Mouse (Mus musculus): Measurements from ENCODE around the gene Bbof1.

Bbof1 gene

DNA sequence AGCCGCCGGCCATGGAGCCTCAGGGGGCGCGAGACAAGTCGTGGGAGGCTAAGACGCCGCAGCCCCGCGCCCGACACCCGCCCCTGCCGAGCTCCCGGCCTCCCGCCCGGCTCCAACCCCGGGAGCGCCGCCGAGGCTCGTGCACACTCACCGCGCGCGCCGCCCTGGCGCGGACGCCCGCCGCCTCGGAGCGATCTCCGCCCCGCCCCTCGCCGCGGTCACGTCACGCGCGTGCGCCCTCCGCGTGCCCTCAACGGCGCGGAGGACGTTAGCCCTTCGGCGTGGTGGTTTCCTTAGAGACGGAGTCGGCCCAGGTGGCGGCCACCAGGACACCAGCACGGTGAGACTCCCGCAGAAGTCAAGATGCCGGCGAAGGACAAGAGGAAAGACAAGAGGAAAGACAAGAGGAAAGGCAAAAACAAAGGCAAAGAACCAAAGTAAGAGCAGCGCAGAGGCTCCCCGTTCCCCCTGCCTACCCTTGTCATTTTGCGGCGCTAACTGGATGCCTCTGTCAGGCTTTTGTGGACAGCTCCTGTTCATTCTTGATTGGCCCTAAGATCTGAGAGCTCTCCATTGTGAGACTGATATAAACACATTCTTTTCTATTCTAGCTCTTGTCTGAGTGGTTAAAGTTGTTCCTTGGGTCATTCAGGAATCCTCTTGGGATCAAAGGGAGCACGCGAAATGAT is at the start of gene Bbof1, which contains the start of gene Entpd5:
TSS of gene Bbof1 (plus strand) at position 253 of the 689 bp plus-strand sequence.
TSS of gene Entpd5 (minus strand) at position 211 of the 689 bp plus-strand sequence.
- DNase-seq (ENCODE audit: low spot score): peak; percentile 92

DNA sequence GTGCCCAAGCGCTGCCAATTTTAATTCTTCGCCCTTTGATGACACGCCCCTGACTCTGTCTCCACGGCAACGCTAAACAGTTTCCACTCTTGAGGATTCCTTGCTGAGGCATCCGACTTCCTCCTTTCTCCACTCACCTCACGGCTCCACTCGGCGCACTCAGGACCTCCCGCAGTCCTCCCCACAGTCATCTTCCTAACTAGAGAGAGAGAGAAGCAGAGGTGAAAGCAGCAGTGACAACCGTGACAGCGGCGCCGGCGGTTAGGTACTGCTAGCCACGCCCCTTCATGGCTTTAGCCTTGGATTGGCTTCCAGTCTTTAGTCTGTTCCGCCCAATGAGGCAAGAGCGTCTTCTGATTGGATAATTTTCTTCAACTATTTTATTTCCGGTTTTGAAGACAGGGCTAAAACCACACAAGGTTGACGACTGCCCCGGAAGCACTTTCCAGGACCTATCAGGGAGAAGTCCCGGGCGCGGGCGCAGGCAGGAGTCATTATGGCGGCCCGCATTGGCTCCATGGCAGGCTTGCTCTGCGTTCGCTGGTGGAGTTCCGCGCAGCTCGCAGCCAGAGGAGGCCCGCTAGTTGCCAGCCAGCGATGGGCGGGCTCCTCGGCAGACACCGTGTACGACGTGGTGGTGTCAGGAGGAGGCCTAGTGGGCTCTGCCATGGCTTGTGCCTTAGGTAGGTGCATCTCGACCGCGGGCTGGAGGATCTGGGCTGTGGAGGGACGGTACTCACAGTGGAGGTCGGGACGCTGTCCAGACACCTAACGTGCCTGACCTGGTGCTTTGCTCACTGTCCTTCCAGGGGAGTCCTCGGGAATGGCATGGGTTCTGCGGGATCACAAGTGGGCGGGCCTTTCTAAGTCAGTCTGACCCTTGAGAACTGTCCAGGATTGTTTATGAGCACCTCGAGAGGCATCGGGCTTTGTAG is 47.0 kb upstream of the Bbof1 start, which contains the start of the genes Coq6 and Fam161b:
TSS of gene Coq6 (plus strand) at position 103 of the 935 bp plus-strand sequence.
TSS of gene Fam161b (minus strand) at position 279 of the 935 bp plus-strand sequence.
- peak; percentile 88 for DNase-seq (ENCODE audit: low spot score)

DNA sequence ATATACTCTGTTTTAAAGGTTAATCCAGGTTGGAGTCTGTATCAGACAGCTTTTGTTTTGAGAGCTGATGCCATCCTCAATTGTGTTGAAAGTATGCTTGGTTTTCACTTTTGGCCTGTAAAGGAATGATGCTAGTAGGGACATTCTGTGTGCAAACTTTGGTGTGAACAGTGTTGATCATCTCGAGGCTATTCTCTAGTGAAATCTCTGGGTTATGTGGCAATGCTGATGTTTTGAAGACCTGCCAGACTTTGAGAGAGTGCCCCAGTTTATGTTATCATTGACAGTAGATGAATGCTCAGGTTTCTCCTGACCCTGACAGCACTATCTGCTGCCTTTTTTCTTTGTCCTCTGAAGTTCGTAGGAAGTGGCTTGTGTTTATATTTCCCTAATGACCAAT is 46.0 kb upstream of the Bbof1 start:
- no peak for DNase-seq (ENCODE audit: low spot score)

DNA sequence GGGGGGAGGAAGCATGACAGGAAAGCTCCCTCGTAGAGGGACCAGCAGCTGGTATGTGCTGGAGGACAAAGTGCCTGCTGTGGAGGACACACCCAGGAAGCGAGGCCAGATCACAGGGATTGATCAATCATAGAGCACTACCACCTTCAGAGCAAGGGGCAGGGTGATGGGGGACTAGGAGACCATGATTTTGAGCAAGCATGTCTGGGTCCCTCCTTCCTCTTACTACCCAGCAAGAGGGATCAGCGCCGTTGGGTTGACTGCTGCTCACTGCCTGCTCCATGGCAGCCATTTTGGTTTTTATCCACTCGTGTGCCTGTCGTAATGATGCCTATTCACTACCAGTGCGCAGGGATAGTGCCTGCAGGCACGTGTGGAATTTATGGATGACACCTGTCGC is 44.6 kb upstream of the Bbof1 start:
- DNase-seq (ENCODE audit: low spot score): no peak

DNA sequence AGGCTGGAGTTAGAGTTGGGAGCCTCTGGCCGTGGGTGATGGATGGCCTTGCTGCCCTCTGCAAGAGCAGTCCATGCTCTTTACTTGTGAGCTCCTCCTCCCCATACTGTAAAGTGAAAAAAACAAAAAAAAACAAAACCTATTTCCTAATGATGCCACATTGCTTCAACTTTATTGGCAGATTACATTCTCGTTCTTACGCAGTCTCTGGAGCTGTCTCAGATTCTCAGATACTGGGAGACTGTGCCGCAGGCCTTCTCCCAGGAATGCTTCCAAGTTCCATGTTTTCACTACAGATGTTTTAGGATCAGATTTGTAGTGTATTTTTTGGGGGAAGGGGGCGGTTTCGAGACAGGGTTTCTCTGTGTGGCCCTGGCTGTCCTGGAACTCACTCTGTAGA is 43.7 kb upstream of the Bbof1 start:
- no peak for DNase-seq (ENCODE audit: low spot score)

DNA sequence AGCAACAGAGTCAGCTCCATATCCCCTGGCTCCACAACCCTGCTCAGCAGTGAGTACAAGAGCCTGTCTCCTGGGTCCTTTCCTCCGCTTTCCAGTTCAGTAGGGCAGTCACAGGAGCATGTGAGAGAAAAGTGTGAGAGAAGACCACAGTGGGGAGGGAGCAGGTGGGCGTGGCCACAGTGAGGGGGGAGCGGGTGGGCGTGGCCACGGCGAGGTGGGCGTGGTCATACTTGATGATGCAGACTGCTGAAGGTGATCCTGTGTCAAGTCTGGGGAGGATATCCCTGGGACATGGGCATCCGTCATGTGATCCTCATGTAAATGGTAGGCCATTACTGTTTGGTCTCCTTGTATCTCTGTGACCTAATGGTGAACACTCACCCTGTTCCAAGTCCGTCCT is 41.9 kb upstream of the Bbof1 start:
- no peak for DNase-seq (ENCODE audit: low spot score)

DNA sequence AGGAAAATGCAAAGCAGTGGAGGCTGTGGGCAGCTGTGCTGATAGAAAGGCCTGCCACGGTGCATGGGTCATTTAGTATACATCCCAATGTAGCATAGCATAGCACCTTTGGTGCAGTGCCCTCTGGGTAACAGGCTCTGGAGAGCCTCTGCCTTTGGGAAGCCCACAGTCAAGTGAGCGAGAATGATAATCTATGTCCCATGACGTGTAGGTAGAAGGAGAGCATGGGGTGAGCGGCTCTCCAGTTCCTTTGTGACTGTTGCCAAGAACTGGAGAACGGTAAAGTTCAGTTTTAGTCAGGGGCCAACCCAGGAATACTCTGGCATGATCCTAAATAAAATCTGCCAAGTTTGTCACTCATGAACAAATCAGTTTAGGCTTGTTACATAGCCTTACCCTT is 37.2 kb upstream of the Bbof1 start:
- DNase-seq (ENCODE audit: low spot score): no peak

DNA sequence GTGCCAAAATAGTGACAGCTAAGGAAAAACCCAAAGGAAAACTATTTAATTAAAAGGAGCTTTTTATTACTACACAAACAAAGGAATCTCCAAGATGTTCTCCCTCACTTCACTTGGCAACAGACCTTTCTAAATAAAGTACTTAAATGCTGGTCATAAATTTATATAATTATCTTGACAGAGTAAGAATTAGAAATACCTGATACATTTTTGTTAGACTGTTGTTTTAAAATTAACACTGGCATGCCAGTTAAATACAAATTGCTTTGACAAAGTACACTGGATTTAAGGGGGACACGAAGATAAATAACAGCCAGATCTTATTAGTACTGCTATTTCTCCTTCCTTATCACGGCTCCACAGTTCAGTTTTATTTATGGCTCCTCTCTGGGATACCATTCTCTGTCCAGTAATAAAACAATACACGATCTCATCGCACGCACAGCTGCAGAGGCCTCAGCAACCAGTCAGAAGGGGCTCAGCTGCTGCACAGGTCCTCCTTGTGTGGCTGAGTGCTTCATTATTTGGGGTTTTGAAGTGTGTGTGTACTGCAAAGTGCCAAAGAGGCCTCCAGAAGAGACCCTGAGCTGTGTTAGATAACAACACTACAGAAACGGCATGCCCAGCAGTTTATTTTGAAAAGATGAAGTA is 34.9 kb upstream of the Bbof1 start:
- no peak for DNase-seq (ENCODE audit: low spot score)

DNA sequence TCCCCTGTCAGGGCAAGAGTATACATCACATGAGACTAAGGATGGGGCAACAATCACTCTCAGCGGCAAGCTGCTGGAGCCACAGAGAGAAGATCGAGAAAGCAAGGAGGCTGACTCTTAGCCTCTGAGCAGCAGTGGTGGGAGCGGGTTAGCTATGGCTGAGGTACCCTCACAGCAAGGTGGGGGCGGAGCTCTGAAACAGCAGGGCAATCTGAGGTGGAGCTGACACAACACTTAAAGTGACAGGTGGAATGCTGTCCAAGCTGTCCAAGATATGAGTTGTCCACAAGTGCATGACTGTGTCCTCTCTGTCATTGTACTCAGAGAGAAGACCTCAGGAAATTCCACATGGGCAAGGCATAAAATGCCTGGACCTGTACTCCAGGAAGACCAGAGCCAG is 26.5 kb upstream of the Bbof1 start:
- no peak for DNase-seq (ENCODE audit: low spot score)

DNA sequence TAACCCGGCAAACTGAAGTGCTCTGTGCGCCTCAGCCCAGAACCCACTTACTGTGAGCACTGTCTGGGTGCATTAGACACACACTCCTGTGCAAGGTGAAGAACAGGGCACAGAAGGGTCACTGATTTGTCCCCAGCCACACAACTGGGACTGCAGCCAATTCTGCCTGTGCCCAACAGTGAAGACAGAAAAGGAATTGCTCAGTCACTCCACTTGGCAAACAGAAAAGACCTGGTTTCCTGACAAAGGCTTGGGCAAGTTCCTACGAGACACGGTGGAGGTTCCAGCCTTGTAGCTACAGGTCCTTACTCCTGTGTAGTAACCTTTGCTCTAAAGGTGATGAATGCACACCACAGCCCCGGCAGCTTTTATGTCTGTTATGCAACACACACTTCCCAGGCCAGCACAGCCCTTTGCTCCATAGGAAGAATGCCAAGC is 24.2 kb upstream of the Bbof1 start:
- peak; percentile 58 for DNase-seq (ENCODE audit: low spot score)

DNA sequence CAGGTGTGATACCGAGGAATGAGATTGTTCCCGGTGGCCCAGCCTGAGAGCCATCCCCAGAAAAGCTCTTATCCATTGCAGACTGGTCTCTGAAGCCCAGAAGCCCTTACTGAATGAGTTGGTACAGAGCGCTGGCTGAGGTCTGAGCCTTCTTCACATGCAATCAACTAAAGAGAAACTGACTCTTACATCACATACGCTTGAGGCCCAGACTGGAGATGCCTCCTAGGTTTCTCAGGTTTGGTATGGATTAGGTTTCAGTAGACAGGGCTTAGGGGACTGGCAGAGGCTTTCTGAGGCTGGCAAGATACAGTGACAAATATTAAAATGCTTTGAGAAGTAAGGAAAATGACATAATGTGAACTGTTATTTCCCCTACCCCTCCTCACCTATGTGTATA is 23.5 kb upstream of the Bbof1 start:
- no peak for DNase-seq (ENCODE audit: low spot score)

DNA sequence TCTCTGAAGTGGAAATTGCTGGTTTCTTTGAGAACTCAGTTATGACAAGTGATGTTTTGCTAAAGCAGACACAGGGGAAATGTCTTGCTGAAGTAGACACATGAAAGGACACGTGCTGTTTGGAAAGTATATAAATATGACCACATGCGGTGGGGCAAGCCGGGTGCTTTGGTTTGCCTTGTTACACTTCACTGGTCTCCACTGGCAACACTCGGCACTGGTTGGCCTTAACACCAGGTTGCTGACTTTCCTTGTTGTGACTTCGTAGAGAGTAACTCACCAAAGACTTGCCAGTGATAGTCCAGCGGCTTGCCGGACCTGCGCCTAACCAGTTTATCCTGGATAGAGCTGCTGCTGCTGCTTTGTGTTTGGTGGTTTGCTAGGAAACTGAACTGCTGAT is 20.8 kb upstream of the Bbof1 start:
- DNase-seq (ENCODE audit: low spot score): no peak

DNA sequence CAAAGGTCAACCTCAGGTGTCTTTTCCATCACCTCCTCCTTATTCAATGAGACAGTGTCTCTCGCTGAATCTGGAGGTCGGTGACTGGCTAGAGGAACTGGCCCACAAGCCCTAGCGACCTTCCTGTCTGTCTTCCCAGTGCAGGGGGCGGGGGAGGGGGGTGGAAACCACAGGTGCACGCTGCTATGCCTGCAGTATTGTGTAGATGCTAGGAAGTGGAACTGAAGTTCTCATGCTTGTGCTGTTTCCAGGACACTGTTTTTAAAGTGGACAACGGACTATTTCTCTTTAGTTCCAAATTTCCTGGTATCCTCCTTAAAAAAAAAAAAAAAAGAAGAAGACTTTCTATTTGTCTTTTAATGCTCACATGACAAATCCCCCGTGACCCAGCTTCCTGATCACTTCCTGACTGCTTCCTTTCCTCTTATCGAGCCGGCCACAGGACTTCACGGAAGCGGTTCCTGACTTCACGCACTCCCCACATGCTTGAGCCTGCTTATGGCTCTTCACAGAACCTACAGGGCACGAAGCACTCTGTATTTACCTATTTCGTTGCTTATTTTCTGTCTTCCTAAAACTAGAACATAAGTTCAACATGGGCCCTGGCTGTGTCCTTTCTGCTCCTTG is 20.0 kb upstream of the Bbof1 start:
- no peak for DNase-seq (ENCODE audit: low spot score)

DNA sequence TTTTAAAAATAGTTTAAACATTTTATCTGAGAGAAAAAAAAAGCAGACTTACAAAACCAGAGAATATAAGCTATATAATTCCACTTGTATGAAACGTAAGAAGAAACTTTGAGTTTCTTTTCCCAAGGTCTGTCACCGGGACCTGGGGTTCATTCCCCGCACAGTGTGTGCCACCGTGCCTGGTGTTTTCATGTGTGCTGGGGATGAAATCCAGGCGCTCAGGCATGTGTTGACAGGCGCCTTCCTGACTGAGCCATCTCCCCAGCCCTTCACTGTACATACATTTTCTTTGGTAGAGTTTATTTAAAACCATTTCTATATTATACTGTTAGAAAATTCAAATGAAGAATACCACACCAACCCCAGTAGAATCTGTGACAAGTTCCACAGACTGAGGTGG is 18.5 kb upstream of the Bbof1 start:
- DNase-seq (ENCODE audit: low spot score): no peak

DNA sequence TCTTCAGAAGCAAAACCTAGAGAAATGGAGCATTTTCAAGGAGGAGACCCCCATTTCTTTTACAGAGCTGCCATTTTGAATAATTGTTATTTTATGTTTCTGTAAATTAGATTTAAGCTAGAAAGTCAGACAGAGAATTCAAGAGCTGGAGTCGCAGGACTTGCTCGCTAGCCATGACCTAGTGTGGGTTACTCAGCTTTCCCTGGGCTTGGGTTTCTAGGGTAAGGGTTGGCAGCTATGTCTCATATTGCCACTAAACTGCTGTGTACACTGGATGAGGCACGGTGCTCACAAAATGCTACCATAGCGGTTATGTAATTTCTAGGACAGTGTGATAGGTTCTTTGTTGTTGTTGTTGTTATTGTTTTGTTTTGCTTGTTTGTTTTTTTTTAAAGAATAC is 16.2 kb upstream of the Bbof1 start:
- no peak for DNase-seq (ENCODE audit: low spot score)

DNA sequence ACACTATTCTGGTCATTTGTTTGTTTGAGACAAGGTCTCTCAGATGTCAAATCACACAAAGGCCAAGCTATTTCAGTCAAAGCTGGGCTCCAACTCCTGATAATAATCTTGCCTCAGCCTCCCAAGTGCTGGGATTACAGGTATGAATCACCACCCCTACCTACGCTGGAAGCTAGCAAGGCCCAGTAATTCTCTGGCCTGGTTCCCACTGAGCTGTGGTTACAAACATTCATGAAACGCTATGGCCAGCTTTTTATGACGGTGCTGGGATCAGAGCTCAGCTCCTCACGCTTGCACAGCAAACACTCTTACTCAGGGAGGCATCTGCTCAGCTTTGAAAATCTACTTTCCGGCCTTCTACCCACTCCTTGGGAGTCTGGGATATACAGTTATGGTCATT is 15.0 kb upstream of the Bbof1 start:
- no peak for DNase-seq (ENCODE audit: low spot score)

DNA sequence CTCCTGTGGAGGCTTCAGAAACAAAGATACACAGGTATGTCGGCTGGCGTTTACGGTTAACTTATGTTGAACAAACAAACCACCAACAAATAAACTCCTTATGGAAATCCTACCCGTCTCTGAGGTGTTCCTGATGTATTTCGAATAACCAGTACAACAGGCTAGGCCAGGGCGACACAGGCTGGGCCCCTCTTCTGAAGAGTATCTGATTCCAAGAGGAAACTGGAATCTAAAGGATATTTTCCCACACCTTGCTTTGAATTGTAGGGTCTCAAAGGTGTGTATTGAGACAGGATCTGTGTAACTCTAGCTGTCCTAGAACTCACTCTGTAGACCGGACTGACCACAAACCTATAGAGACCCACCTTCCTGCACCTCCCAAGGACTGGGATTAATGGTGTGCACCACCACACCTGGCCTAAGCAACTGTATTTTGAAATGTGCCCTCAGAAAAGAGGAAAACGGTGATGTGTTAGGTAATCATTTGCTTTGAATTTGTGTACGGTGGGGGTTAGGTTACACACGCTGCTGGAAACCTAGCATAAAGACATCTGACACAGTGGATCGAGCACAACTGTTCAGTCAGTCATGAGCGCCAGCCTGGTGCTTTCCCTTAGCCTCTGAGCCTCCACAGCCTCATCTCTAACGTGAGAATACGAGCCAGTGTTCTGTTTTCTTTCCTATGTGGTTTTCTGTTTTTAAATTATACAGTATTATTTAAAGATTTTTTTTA is 11.8 kb upstream of the Bbof1 start:
- no peak for DNase-seq (ENCODE audit: low spot score)

DNA sequence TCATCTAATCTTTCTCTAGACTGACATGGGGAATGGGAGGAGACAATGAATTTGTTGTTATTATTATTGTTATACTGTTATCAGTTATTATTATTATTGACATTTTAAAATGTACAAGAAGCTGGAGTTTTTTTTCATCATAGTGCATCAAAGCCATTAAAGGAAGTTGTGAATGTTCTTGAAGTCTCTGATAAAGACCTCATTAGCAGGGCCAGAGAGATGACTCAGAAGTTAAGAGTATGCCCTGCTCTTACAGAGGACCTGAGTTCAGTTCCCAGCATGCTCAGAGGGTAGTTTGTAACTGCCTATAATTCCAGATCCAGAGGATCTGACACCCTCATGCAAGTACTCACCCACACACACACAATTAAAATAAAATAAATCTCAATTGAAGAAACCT is 11.2 kb upstream of the Bbof1 start:
- DNase-seq (ENCODE audit: low spot score): no peak

DNA sequence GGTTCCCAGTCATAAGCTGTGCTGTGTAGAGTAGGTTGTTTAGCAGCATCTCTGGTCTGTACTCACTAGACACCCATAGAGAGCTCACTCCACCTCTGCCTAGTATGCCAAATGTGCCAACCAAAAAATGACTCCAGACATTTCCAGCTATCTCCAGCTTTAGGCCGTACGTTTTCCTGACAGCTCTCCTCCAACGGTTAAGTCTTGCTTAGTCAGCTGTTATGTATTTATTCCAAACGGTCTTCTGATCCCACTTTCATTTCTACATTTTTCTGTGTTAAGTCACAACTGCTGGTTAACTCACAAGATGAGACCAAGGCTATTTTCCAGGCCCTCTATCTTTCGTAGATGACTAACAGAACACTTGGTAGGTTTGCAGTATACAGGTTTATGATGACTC is 10.2 kb upstream of the Bbof1 start:
- no peak for DNase-seq (ENCODE audit: low spot score)

DNA sequence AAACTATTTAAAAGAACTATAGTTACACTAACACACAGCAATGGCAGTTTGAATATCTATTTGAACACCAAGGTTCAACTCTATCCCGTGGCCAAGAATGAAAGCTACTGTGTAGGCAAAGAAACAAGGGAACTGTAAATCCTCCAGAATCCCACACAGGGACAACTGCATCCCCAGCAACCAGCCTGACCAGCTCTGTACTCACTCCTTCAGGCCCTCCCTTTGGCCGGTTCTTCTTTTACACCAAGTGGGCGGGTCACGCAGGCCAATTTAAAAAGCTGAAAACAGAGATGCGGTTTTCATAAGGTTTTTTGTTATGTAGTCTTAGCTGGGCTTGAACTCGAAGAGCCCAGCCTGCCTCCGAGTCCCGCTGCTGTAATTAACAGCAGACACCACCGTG is 9.7 kb upstream of the Bbof1 start:
- DNase-seq (ENCODE audit: low spot score): no peak

DNA sequence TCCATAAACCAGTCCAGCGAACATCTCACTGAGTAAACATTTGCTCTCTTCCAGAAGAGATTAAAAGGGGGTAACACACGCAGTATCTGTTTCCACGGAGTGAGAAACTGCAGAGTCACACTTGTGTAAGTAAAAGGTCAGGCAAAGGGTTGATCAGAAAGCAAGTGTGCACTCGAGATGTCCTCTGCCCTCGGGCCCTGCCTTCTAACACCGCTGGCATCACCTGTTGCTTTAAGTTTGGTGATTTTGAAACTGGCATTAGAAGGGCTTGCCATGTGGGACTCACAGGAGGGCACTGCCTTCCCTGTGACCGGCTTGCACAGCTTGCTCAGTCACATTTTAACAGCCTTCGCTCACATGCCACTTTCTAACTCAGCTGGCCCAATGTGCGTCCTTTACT is 9.2 kb upstream of the Bbof1 start:
- DNase-seq (ENCODE audit: low spot score): no peak
